Mouse (Mus musculus) v-Abl transformed pro-B cells (cell line): ENCODE results near the gene Crbn.

Experiments used
- in situ Hi-C, 2 experiments: fragments of 400-800 bp; cut with MboI; formaldehyde crosslinking; loops; one replicate each; pipeline ENCODE4 v1.15.1; 2025; ENCODE audit not compliant: unreplicated experiment in 2 of 2

Gene Crbn

DNA sequence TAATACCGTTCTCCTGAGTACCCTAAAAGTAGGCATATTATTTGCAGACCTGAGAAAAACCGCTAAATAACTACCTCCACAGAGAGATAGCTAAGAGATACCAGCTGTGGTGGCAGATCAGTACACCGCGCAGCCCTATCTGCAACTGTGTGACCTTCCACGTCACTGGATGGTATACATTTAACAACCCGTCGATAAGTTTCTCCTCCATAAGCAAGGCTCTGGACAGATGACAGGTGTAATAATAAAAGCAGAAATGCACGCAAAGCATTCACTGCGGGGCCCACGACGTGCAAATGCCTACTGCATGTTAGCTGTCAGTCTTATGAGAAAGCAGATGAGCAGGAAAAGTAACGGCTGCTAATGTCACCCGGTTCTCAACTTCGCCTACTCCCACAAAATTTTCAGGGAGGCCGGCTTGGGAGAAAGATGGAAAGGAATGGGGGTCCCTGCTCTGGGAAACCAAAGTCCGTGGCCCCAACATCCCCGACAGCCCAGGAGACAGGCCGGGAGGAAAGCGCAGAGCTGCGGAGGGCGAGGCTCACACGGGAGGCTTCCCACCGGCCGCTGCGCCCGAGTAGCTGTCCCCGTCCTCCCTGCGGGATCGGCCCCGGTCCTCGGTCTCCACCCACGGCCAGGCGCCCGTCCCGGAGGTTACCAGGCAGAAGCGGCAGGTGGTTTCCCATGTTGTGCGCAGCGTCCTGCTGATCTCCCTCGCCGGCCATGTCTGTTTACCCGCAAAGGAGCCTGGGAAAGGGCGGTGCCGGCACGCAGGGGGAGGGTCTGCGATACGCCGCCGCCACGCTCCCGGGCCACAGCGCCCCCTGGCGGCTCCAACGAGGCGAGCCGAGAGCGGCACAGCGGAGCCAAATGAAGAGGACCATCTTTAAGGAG is at the start of gene Crbn:
TSS of gene Crbn (minus strand) at position 745 of the 894 bp plus-strand sequence.
- in situ Hi-C loops, result loop anchor here (5.0 to 25.0 kb wide), 4 partner anchors 75 to 1938 kb away; no protein-coding TSS in a partner anchor

- in situ Hi-C loops, result no loop called here
Observed at GRCm38 (mm10) chr6:106840181-106840580, 40.3 kb upstream of the Crbn start.

DNA sequence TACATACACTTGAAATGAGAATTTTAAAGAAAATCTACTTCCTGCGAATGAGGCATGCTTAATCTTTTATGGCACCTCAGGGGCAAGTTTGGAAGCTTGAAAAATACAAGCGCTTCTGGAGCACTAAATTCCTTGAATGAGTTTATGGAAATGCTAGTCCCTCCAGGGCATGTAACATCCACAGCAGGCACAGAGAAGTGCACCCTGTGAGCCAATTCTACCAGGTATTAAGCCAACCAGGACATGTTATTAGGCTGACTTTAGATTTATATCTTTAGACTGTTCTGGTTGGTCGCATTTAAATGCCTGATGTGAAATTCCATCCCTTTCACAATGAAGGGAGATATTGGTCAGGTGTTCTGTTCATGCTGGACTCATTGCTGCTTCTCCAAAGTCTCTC is 38.2 kb upstream of the Crbn start:
- in situ Hi-C loops, result no loop called here

GRCm38 (mm10) chr6:106835316-106835715 is 35.4 kb upstream of the Crbn start:
- in situ Hi-C loops, result no loop called here

GRCm38 (mm10) chr6:106822329-106822728 is 22.5 kb upstream of the Crbn start:
- in situ Hi-C loops, result loop anchor here (25.0 kb wide), 1 partner anchor 1915 kb away; no protein-coding TSS in a partner anchor

GRCm38 (mm10) chr6:106820566-106820965 is 20.7 kb upstream of the Crbn start:
- in situ Hi-C loops, result loop anchor here (25.0 kb wide), 1 partner anchor 1917 kb away; no protein-coding TSS in a partner anchor

DNA sequence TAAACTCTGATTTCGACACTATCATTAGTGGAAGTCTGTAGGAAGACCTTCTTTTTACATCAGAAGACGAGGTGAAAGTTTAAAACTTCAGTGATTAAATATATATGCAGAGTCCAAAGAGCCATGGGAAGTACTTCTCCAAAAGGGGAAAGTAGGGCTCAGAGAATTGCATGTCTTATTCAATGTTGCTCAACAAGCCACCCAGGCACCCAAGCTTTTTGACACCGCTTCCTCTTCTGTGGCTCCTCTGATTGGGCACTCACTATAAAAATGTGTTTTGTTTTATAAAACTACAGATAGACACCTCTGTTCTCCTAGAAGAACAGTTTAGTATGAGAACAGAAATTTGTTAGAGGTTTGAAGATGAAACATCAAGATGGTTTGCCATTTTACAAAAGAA is 20.0 kb upstream of the Crbn start:
- in situ Hi-C loops, result loop anchor here (25.0 kb wide), 1 partner anchor 1917 kb away; no protein-coding TSS in a partner anchor

- in situ Hi-C loops, result loop anchor here (25.0 kb wide), 1 partner anchor 1918 kb away; no protein-coding TSS in a partner anchor
Observed at GRCm38 (mm10) chr6:106819246-106819645, 19.4 kb upstream of the Crbn start.

DNA sequence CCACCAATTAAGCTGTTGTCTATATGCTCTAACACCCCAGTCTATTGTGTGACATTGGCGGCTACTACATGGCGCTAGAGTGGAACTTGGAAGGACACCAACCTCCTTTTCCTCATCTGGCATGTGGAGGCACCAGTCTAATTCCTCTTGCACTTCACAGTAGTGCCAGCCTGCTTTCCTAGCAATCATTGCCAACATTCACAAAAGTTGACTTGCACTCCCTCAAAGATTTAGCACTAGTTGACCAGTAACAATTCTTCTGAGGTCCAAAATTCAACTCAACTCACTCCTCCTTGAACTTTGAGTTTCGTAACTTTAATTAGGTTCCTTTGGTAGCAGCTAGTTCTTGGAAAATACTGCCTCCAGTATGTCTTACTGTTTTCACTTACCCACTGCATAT is 10.8 kb upstream of the Crbn start:
- in situ Hi-C loops, result loop anchor here (25.0 kb wide), 1 partner anchor 1927 kb away; no protein-coding TSS in a partner anchor

DNA sequence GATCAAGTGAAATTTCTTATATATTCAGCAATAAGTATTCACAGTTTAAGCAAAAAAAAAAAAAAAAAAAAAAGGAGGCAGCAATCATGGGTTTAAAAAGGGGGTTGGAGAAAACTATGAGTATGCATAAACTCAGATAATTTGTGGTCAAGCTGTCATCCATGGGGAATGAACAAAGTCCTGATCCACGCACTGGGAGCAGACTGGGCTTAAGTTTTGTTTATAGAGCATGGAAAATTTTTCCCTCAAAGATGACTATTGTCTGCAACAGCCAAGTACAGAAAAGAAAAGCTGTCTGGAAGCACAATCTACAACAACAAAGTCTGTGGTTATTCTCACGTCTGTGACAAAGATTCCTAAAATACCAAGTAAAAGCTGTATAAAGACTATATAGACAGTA is 9.3 kb upstream of the Crbn start:
- in situ Hi-C loops, result loop anchor here (5.0 to 25.0 kb wide), 3 partner anchors 1243 to 1928 kb away; no protein-coding TSS in a partner anchor

DNA sequence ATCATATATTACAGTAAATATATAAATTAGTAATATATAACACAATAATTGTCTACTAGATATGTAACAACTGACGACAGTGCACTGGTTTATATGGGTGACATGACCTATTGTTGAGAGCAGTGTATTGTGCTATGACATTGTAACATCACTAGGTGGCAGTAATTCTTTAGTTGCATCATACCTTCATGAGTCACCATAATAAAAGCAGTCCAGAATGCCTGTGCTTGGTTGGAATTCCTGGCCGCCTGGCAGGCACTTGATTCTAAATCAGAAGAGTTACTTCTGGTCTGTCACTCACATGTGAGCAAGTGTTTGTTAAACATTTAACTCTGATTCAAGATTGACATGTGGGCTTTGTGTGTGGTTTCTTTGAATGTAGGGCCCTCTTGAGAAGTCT is 5.0 kb upstream of the Crbn start:
- in situ Hi-C loops, result loop anchor here (5.0 to 25.0 kb wide), 4 partner anchors 143 to 1932 kb away; no protein-coding TSS in a partner anchor

DNA sequence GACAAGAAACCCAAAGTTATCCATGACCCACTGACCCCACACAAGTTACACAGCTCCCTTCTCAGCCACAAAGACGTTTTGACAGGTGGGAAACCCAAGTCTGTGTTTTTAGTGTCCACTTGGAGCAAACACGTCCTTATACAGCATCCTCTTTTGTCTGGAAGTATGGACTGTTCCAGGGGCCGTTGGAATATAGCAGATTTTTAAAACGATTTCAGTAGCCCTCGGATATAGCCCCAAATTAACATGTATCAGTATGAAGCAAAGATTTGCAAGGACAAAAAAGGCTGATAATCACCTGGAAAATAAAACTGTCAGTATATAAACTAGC is 315 bp upstream of the Crbn start:
- in situ Hi-C loops, result loop anchor here (5.0 to 25.0 kb wide), 2 partner anchors 138 to 1937 kb away; no protein-coding TSS in a partner anchor

- in situ Hi-C loops, result loop anchor here (5.0 to 10.0 kb wide), 3 partner anchors 52 to 79 kb away; no protein-coding TSS in a partner anchor
Observed at GRCm38 (mm10) chr6:106794094-106794814, 5.6 kb downstream of the Crbn start.

- in situ Hi-C loops, result loop anchor here (5.0 to 10.0 kb wide), 3 partner anchors 51 to 79 kb away; no protein-coding TSS in a partner anchor
Observed at GRCm38 (mm10) chr6:106793621-106794020, 6.3 kb downstream of the Crbn start.

DNA sequence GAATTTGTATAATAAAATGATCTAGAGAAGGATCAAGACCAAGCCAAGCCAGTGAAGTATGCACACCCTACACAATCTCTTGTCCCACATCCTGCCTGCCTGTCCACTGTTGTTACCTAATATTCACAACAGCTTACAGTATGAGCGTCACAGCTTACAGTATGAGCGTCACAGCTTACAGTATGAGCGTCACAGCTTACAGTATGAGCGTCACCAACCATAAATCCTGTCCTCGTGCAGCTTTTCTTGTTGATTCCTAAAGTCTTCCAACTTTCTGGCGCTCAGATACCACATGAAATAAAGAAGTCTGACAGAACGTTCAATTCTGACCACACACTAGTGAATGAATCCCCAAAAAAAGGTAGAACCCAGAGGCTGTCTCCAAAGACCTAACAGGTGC is 6.8 kb downstream of the Crbn start:
- in situ Hi-C loops, result loop anchor here (5.0 to 10.0 kb wide), 3 partner anchors 51 to 78 kb away; no protein-coding TSS in a partner anchor

- in situ Hi-C loops, result loop anchor here (5.0 to 10.0 kb wide), 3 partner anchors 50 to 78 kb away; no protein-coding TSS in a partner anchor
Observed at GRCm38 (mm10) chr6:106792486-106792885, 7.4 kb downstream of the Crbn start.

DNA sequence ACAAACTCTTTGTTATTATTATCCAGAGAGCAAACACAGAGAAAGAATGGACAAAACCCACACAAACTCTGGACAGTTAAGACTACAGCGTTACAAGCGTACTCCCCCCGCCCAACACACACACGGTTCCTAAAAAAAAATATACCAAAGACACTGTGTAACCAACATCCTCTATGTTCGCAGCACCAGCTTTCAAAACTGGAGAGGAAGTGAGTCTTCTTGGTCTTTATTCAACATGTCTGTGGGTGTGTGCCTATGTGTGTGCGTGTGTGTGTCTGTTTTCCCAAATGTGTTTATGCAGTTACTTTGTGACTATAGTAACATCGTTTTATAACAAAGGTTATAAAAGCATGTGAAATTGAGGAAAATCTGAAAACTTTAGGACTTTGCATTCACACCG is 8.4 kb downstream of the Crbn start:
- in situ Hi-C loops, result loop anchor here (5.0 to 10.0 kb wide), 3 partner anchors 49 to 77 kb away; no protein-coding TSS in a partner anchor

DNA sequence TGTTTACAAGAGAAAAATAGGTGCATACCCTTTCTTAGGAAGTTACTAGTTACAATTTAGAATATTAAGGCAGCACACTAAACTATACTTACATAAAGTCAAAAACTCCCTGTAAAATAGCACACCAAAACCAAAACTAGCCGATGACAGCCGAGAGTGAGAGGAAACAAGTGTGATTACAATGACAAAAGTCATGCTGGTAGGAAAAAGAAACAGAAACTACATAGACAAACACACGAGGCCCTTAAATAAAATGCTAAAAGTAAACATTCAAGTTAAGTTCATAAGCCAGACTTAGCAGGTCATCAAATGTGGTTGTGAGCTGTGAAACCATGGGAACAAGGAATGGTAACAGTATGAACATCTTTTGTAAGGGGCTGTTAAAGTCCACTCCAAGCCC is 12.7 kb downstream of the Crbn start:
- in situ Hi-C loops, result no loop called here

DNA sequence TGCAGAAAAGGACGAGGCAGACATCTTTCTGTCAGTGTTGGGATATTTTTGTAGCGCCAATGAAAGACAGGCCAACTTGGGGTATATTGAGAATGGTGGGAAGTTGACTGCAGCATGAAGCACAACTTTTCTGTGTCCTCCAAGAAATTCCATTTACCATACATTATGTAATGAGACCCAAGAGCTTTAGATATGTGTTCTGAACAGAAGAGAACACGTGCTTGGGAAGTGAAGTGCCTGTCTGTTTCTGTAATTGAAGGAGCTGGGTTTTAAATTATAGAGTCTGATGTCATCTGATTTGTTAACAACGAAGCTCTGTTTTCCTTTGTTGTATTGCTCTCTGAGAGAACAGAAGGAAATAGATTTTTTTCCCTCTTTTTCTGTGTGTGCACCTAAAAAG is 29.8 kb downstream of the Crbn start:
- in situ Hi-C loops, result no loop called here

GRCm38 (mm10) chr6:106769290-106769866 is 30.5 kb downstream of the Crbn start:
- in situ Hi-C loops, result no loop called here
